Mouse (Mus musculus): ENCODE data around the gene Gm26741.

The Gm26741 gene

GRCm38 (mm10) chr10:52389438-52389837 is 30.9 kb downstream of the Gm26741 start:
- DNase-seq (ENCODE audit: low spot score): no peak

GRCm38 (mm10) chr10:52391208-52391607 is 32.6 kb downstream of the Gm26741 start:
- DNase-seq (ENCODE audit: low spot score): no peak

GRCm38 (mm10) chr10:52396647-52397046 is 38.1 kb downstream of the Gm26741 start:
- DNase-seq (ENCODE audit: low spot score): no peak

GRCm38 (mm10) chr10:52398715-52399114 is 40.1 kb downstream of the Gm26741 start:
- no peak for DNase-seq (ENCODE audit: low spot score)

- DNase-seq (ENCODE audit: low spot score): no peak
These were observed 41.2 kb downstream of the Gm26741 start for GRCm38 (mm10) chr10:52399722-52400121.

- DNase-seq (ENCODE audit: low spot score): no peak
These were observed 46.6 kb downstream of the Gm26741 start for GRCm38 (mm10) chr10:52405160-52405559.

- DNase-seq (ENCODE audit: low spot score): no peak
These were observed 49.0 kb downstream of the Gm26741 start for GRCm38 (mm10) chr10:52407526-52407925.
